Mouse (Mus musculus): ENCODE data around the gene Cuedc1. TPM values are rescaled to one million over a fixed set of nuclear protein-coding genes. Genes with fewer than 3 reads are reported as not detected.
"Not testable (repeated sequence)": the region's sequence is repeated elsewhere in the genome, so short reads cannot be mapped to it uniquely, and the experiment has no call there.

Cuedc1 gene
- polyA plus RNA-seq, 1 experiment from 2014 or later, result 50.2 TPM

GRCm38 (mm10) chr11:88188216-88188615 is 90.4 kb downstream of the Cuedc1 start:
- 0 out of 2 replicates have a peak overlapping the region, but pooled peaks have one; percentile 34 for H3K27ac ChIP-seq
- H3K9ac ChIP-seq, result no peak overlapping the region
- WGBS, result 65% methylated on average over 8 of the region's 8 CpGs
- peaks cover 22% of the 10 kb centered on the region for H3K36me3 ChIP-seq
- no peak overlapping the region for H3K4me3 ChIP-seq
- H3K4me2 ChIP-seq (replicated peaks), result peak overlapping the region; percentile 42; the same call in 1 of the 2 replicates
- no peaks in the 10 kb centered on the region for H3K9me3 ChIP-seq
- peaks cover 22% of the 10 kb centered on the region for H3K27me3 ChIP-seq (replicated peaks)
- H3K4me1 ChIP-seq, result peaks cover 19% of the 10 kb centered on the region
- no peak for ATAC-seq (ENCODE audit: low FRiP score, low read depth)

GRCm38 (mm10) chr11:88188635-88189034 is 90.8 kb downstream of the Cuedc1 start:
- no peak for ATAC-seq (ENCODE audit: low FRiP score, low read depth)
- 88% methylated on average over 7 of the region's 7 CpGs for WGBS
- H3K4me1 ChIP-seq, result peaks cover 24% of the 10 kb centered on the region
- H3K9ac ChIP-seq, result no peak overlapping the region
- no peak overlapping the region for H3K4me2 ChIP-seq (replicated peaks)
- peaks cover 26% of the 10 kb centered on the region for H3K27me3 ChIP-seq (replicated peaks)
- H3K4me3 ChIP-seq, result no peak overlapping the region
- peaks cover 18% of the 10 kb centered on the region for H3K36me3 ChIP-seq
- H3K9me3 ChIP-seq, result no peaks in the 10 kb centered on the region
- H3K27ac ChIP-seq, result no peak overlapping the region

- peaks cover 35% of the 10 kb centered on the region for H3K27me3 ChIP-seq (replicated peaks)
- WGBS, result 16% methylated on average over 4 of the region's 4 CpGs
- no peak for ATAC-seq (ENCODE audit: low FRiP score, low read depth)
- no peaks in the 10 kb centered on the region for H3K9me3 ChIP-seq
- no peak overlapping the region for H3K27ac ChIP-seq
- H3K36me3 ChIP-seq, result no peaks in the 10 kb centered on the region
- no peak overlapping the region for H3K9ac ChIP-seq
- no peak overlapping the region for H3K4me2 ChIP-seq (replicated peaks)
- H3K4me1 ChIP-seq, result peaks cover 18% of the 10 kb centered on the region
- H3K4me3 ChIP-seq, result no peak overlapping the region
Measured at GRCm38 (mm10) chr11:88192595-88192994, 94.7 kb downstream of the Cuedc1 start.

GRCm38 (mm10) chr11:88193098-88193823 is 95.4 kb downstream of the Cuedc1 start:
- Histone ChIP-seq H3K4me1 (peaks cover 16% of the 10 kb centered on the region), H3K27me3 (replicated peaks) (peaks cover 35% of the 10 kb centered on the region), H3K4me2 (replicated peaks) (peak overlapping the region; percentile 28), H3K9me3 (no peaks in the 10 kb centered on the region), H3K27ac (no peak overlapping the region), H3K36me3 (no peaks in the 10 kb centered on the region), H3K4me3 (no peak overlapping the region), H3K9ac (no peak overlapping the region)
- ATAC-seq (ENCODE audit: low FRiP score, low read depth), result no peak
- WGBS, result 5% methylated on average over 34 of the region's 34 CpGs

GRCm38 (mm10) chr11:88193824-88194696 is 96.2 kb downstream of the Cuedc1 start:
- Histone ChIP-seq H3K9ac (no peak overlapping the region), H3K27me3 (replicated peaks) (peaks cover 35% of the 10 kb centered on the region), H3K27ac (no peak overlapping the region), H3K36me3 (no peaks in the 10 kb centered on the region), H3K4me2 (replicated peaks) (peak overlapping the region; percentile 28; the same call in 1 of the 2 replicates), H3K4me1 (peaks cover 18% of the 10 kb centered on the region), H3K9me3 (no peaks in the 10 kb centered on the region), H3K4me3 (no peak overlapping the region)
- whole genome bisulfite sequencing, result 13% methylated on average over 29 of the region's 29 CpGs
- no peak for ATAC-seq (ENCODE audit: low FRiP score, low read depth)

- H3K27me3 ChIP-seq (replicated peaks), result peaks cover 35% of the 10 kb centered on the region
- not testable (repeated sequence) for H3K27ac ChIP-seq; H3K4me3 ChIP-seq; H3K4me2 ChIP-seq (replicated peaks); H3K36me3 ChIP-seq; H3K9ac ChIP-seq; ATAC-seq (ENCODE audit: low FRiP score, low read depth); H3K9me3 ChIP-seq
- WGBS, result 88% methylated on average over 3 of the region's 3 CpGs
- H3K4me1 ChIP-seq, result peaks cover 18% of the 10 kb centered on the region
Measured at GRCm38 (mm10) chr11:88195699-88196098, 97.8 kb downstream of the Cuedc1 start.

GRCm38 (mm10) chr11:88197153-88197576 is 99.3 kb downstream of the Cuedc1 start:
- WGBS, result 17% methylated on average over 2 of the region's 2 CpGs

GRCm38 (mm10) chr11:88198223-88198622 is 100.4 kb downstream of the Cuedc1 start:
- Histone ChIP-seq H3K9ac (no peak overlapping the region), H3K9me3 (no peaks in the 10 kb centered on the region), H3K4me1 (peaks cover 25% of the 10 kb centered on the region), H3K27ac (no peak overlapping the region), H3K36me3 (no peaks in the 10 kb centered on the region), H3K4me2 (replicated peaks) (no peak overlapping the region), H3K27me3 (replicated peaks) (peaks cover 13% of the 10 kb centered on the region), H3K4me3 (no peak overlapping the region)
- 21% methylated on average over 4 of the region's 4 CpGs for WGBS
- ATAC-seq (ENCODE audit: low FRiP score, low read depth), result no peak

More at GRCm38 (mm10) chr11:88197153-88197576, 99.3 kb downstream of the Cuedc1 start:
- H3K36me3 ChIP-seq, result no peaks in the 10 kb centered on the region
- no peaks in the 10 kb centered on the region for H3K9me3 ChIP-seq
- H3K27ac ChIP-seq, result no peak overlapping the region
- H3K9ac ChIP-seq, result no peak overlapping the region
- peaks cover 23% of the 10 kb centered on the region for H3K27me3 ChIP-seq (replicated peaks)
- 0 out of 2 replicates have a peak, but pooled peaks have one; percentile 29 for ATAC-seq (ENCODE audit: low FRiP score, low read depth)
- H3K4me2 ChIP-seq (replicated peaks), result no peak overlapping the region
- H3K4me1 ChIP-seq, result peaks cover 25% of the 10 kb centered on the region
- no peak overlapping the region for H3K4me3 ChIP-seq

- ATAC-seq (ENCODE audit: low FRiP score, low read depth), result no peak
Measured at GRCm38 (mm10) chr11:88201172-88201571, 103.3 kb downstream of the Cuedc1 start.

GRCm38 (mm10) chr11:88202077-88202476 is 104.2 kb downstream of the Cuedc1 start:
- no peak for ATAC-seq (ENCODE audit: low FRiP score, low read depth)
- Histone ChIP-seq H3K36me3 (0 out of 2 replicates have a peak, but pooled peaks cover 2% of the 10 kb centered on the region), H3K9ac (no peak overlapping the region), H3K4me1 (peaks cover 23% of the 10 kb centered on the region), H3K4me3 (no peak overlapping the region), H3K27me3 (replicated peaks) (no peaks in the 10 kb centered on the region), H3K27ac (no peak overlapping the region), H3K9me3 (no peaks in the 10 kb centered on the region), H3K4me2 (replicated peaks) (no peak overlapping the region)
- WGBS, result 10% methylated on average over 2 of the region's 2 CpGs

More at GRCm38 (mm10) chr11:88201172-88201571, 103.3 kb downstream of the Cuedc1 start:
- Histone ChIP-seq H3K9me3 (no peaks in the 10 kb centered on the region), H3K27me3 (replicated peaks) (no peaks in the 10 kb centered on the region), H3K36me3 (no peaks in the 10 kb centered on the region), H3K4me1 (peaks cover 23% of the 10 kb centered on the region), H3K27ac (no peak overlapping the region), H3K4me3 (no peak overlapping the region), H3K4me2 (replicated peaks) (no peak overlapping the region), H3K9ac (no peak overlapping the region)
- WGBS, result 75% methylated on average over 2 of the region's 2 CpGs

GRCm38 (mm10) chr11:88203712-88204532 is 106.1 kb downstream of the Cuedc1 start, which contains the start of gene Mrps23:
Gene Mrps23 (plus strand): TSS chr11:88204388.
- Histone ChIP-seq H3K27ac (peak within 1 kb of the TSS; percentile 42), H3K4me3 (peak within 1 kb of the TSS; percentile 83), H3K9me3 (no peaks in the 10 kb centered on the region), H3K36me3 (peaks cover 13% of the 10 kb centered on the region), H3K27me3 (replicated peaks) (no peaks in the 10 kb centered on the region), H3K4me2 (replicated peaks) (peak within 1 kb of the TSS; percentile 88), H3K4me1 (peaks cover 24% of the 10 kb centered on the region), H3K9ac (peak within 1 kb of the TSS; percentile 90)
- ATAC-seq (ENCODE audit: low FRiP score, low read depth), result peak; percentile 93
- WGBS, result under 1% methylated on average over 51 of the region's 51 CpGs
